Mouse (Mus musculus) intestine, embryonic 15.5 days (tissue): Measurements from ENCODE around the gene Ddx4. TPM values are rescaled to one million over a fixed set of nuclear protein-coding genes. Genes with fewer than 3 reads are reported as not detected.
A peak's percentile ranks its signal among the peaks of the same experiment; 100 is the strongest.

Experiments
- ATAC-seq: fragments of 200-750 bp; cut with Nextera tagmentation; 2 replicates; pipeline ENCODE4 v1.8.0; 2017; ENCODE audit warnings: moderate TSS enrichment, moderate library complexity
- H3K27ac ChIP-seq: fragments of 300-500 bp; sonication (generic); 2 replicates; pipeline ENCODE4 v1.5.1; 2015; ENCODE audit warnings: mild to moderate bottlenecking, inconsistent platforms
- H3K27me3 ChIP-seq: fragments of 300-500 bp; sonication (generic); replicated peaks from 2 replicates; pipeline ENCODE4 v1.6.1; 2015; ENCODE audit warnings: inconsistent platforms
- H3K36me3 ChIP-seq: fragments of 300-500 bp; sonication (generic); 2 replicates; pipeline ENCODE4 v1.6.1; 2015; ENCODE audit warnings: inconsistent platforms
- H3K4me1 ChIP-seq: fragments of 300-500 bp; sonication (generic); replicated peaks from 2 replicates; pipeline ENCODE4 v1.6.1; 2015; ENCODE audit warnings: inconsistent platforms
- H3K4me2 ChIP-seq: fragments of 300-500 bp; sonication (generic); replicated peaks from 2 replicates; pipeline ENCODE4 v1.6.1; 2015; ENCODE audit warnings: mild to moderate bottlenecking, inconsistent platforms
- H3K4me3 ChIP-seq: fragments of 300-500 bp; sonication (generic); replicated peaks from 2 replicates; pipeline ENCODE4 v1.5.1; 2015; ENCODE audit warnings: inconsistent platforms
- H3K9ac ChIP-seq: fragments of 300-500 bp; sonication (generic); 2 replicates; pipeline ENCODE4 v1.6.1; 2015; ENCODE audit warnings: inconsistent platforms
- H3K9me3 ChIP-seq: fragments of 300-500 bp; sonication (generic); 2 replicates; pipeline ENCODE4 v1.6.1; 2016; ENCODE audit warnings: inconsistent platforms
- WGBS: fragments of 180-500 bp; shearing (Covaris S2); methylation state at CpG from one replicate; pipeline ENCODE4 v1.1.7; 2015; 5-methylcytosine and 5-hydroxymethylcytosine counted together
- polyA plus RNA-seq: library from polyadenylated mRNA; unstranded; fragments of >200 nt; fragmentation: Nextera tagmentation; extraction: Ambion mirVana; gene quantifications from 2 replicates; pipeline ENCODE4 v1.2.1, GENCODE M21; 2015

Ddx4 gene
- polyA plus RNA-seq, 1 experiment from 2014 or later, result 0.25 TPM

GRCm38 (mm10) chr13:112666433-112667024 lies 14.3 kb upstream of the Ddx4 start:
- Histone ChIP-seq H3K4me2 (no peak overlapping the region), H3K4me3 (no peak overlapping the region), H3K36me3 (no peaks in the 10 kb centered on the region), H3K9ac (no peak overlapping the region), H3K4me1 (no peaks in the 10 kb centered on the region), H3K27me3 (no peaks in the 10 kb centered on the region), H3K27ac (no peak overlapping the region), H3K9me3 (no peaks in the 10 kb centered on the region)
- ATAC-seq, result no peak
- 83% methylated on average over 10 of the region's 10 CpGs for WGBS

GRCm38 (mm10) chr13:112661687-112662086 lies 9.4 kb upstream of the Ddx4 start:
- Histone ChIP-seq H3K4me1 (peaks cover 4% of the 10 kb centered on the region; the same call in 1 of the 2 replicates), H3K27me3 (no peaks in the 10 kb centered on the region), H3K27ac (no peak overlapping the region), H3K9ac (no peak overlapping the region), H3K4me2 (no peak overlapping the region), H3K9me3 (no peaks in the 10 kb centered on the region), H3K4me3 (no peak overlapping the region), H3K36me3 (no peaks in the 10 kb centered on the region)
- no peak for ATAC-seq
- WGBS, result 69% methylated on average over 2 of the region's 2 CpGs

- Histone ChIP-seq H3K4me3 (peak within 1 kb of the TSS; percentile 75), H3K4me1 (peaks cover 4% of the 10 kb centered on the region; the same call in 1 of the 2 replicates), H3K9ac (peak within 1 kb of the TSS; percentile 77), H3K4me2 (peak within 1 kb of the TSS; percentile 90), H3K9me3 (no peaks in the 10 kb centered on the region), H3K27ac (0 out of 2 replicates have a peak within 1 kb of the TSS, but pooled peaks have one; percentile 23), H3K36me3 (no peaks in the 10 kb centered on the region), H3K27me3 (no peaks in the 10 kb centered on the region)
- ATAC-seq, result peak; percentile 99
- WGBS, result under 1% methylated on average over 33 of the region's 33 CpGs
Measured at GRCm38 (mm10) chr13:112660574-112661381, 8.5 kb upstream of the Ddx4 start, which contains the start of gene Slc38a9. Gene Slc38a9, plus strand, starts transcription at chr13:112660751.

GRCm38 (mm10) chr13:112659986-112660573 lies 7.8 kb upstream of the Ddx4 start:
- H3K4me3 ChIP-seq, result peak overlapping the region; percentile 75
- H3K36me3 ChIP-seq, result no peaks in the 10 kb centered on the region
- no peaks in the 10 kb centered on the region for H3K27me3 ChIP-seq
- H3K4me1 ChIP-seq, result peaks cover 4% of the 10 kb centered on the region; the same call in 1 of the 2 replicates
- peak overlapping the region; percentile 90 for H3K4me2 ChIP-seq
- peak overlapping the region; percentile 39; the same call in 1 of the 2 replicates for H3K9ac ChIP-seq
- H3K9me3 ChIP-seq, result no peaks in the 10 kb centered on the region
- H3K27ac ChIP-seq, result no peak overlapping the region
- 3% methylated on average over 10 of the region's 10 CpGs for WGBS
- peak; percentile 24; the same call in 1 of the 2 replicates for ATAC-seq

- no peak overlapping the region for H3K4me2 ChIP-seq
- no peaks in the 10 kb centered on the region for H3K4me1 ChIP-seq
- 72% methylated on average over 3 of the region's 3 CpGs for WGBS
- no peak overlapping the region for H3K9ac ChIP-seq
- H3K4me3 ChIP-seq, result no peak overlapping the region
- H3K27me3 ChIP-seq, result no peaks in the 10 kb centered on the region
- no peak overlapping the region for H3K27ac ChIP-seq
- H3K36me3 ChIP-seq, result no peaks in the 10 kb centered on the region
- peak; percentile 55; the same call in 1 of the 2 replicates for ATAC-seq
- H3K9me3 ChIP-seq, result 0 out of 2 replicates have a peak, but pooled peaks cover 4% of the 10 kb centered on the region
Measured at GRCm38 (mm10) chr13:112651183-112651582, 1.1 kb downstream of the Ddx4 start.

GRCm38 (mm10) chr13:112645529-112646186 lies 6.6 kb downstream of the Ddx4 start:
- H3K36me3 ChIP-seq, result no peaks in the 10 kb centered on the region
- ATAC-seq, result no peak
- H3K27me3 ChIP-seq, result no peaks in the 10 kb centered on the region
- no peak overlapping the region for H3K9ac ChIP-seq
- H3K9me3 ChIP-seq, result no peaks in the 10 kb centered on the region
- no peak overlapping the region for H3K4me3 ChIP-seq
- H3K27ac ChIP-seq, result no peak overlapping the region
- 85% methylated on average over 1 of the region's 1 CpGs for WGBS
- H3K4me2 ChIP-seq, result no peak overlapping the region
- no peaks in the 10 kb centered on the region for H3K4me1 ChIP-seq

- no peak overlapping the region for H3K4me2 ChIP-seq
- no peaks in the 10 kb centered on the region for H3K4me1 ChIP-seq
- ATAC-seq, result no peak
- H3K9ac ChIP-seq, result no peak overlapping the region
- H3K36me3 ChIP-seq, result no peaks in the 10 kb centered on the region
- no peaks in the 10 kb centered on the region for H3K9me3 ChIP-seq
- no peaks in the 10 kb centered on the region for H3K27me3 ChIP-seq
- H3K4me3 ChIP-seq, result no peak overlapping the region
- no peak overlapping the region for H3K27ac ChIP-seq
- 81% methylated on average over 3 of the region's 3 CpGs for WGBS
Measured at GRCm38 (mm10) chr13:112644996-112645395, 7.3 kb downstream of the Ddx4 start.

GRCm38 (mm10) chr13:112642897-112643296 lies 9.4 kb downstream of the Ddx4 start:
- H3K9me3 ChIP-seq, result no peaks in the 10 kb centered on the region
- no peak overlapping the region for H3K4me2 ChIP-seq
- ATAC-seq, result no peak
- H3K9ac ChIP-seq, result no peak overlapping the region
- no peaks in the 10 kb centered on the region for H3K36me3 ChIP-seq
- H3K27ac ChIP-seq, result no peak overlapping the region
- 89% methylated on average over 3 of the region's 3 CpGs for WGBS
- H3K4me1 ChIP-seq, result no peaks in the 10 kb centered on the region
- H3K4me3 ChIP-seq, result no peak overlapping the region
- H3K27me3 ChIP-seq, result no peaks in the 10 kb centered on the region

GRCm38 (mm10) chr13:112639111-112639510 lies 13.2 kb downstream of the Ddx4 start:
- no peak overlapping the region for H3K4me3 ChIP-seq
- no peak for ATAC-seq
- no peak overlapping the region for H3K27ac ChIP-seq
- H3K4me2 ChIP-seq, result no peak overlapping the region
- WGBS, result 72% methylated on average over 4 of the region's 4 CpGs
- no peaks in the 10 kb centered on the region for H3K27me3 ChIP-seq
- H3K9me3 ChIP-seq, result no peaks in the 10 kb centered on the region
- H3K9ac ChIP-seq, result no peak overlapping the region
- no peaks in the 10 kb centered on the region for H3K36me3 ChIP-seq
- no peaks in the 10 kb centered on the region for H3K4me1 ChIP-seq

- H3K36me3 ChIP-seq, result no peaks in the 10 kb centered on the region
- no peaks in the 10 kb centered on the region for H3K27me3 ChIP-seq
- WGBS, result 45% methylated on average over 3 of the region's 3 CpGs
- ATAC-seq, result no peak
- H3K4me3 ChIP-seq, result no peak overlapping the region
- H3K27ac ChIP-seq, result no peak overlapping the region
- H3K4me2 ChIP-seq, result no peak overlapping the region
- no peaks in the 10 kb centered on the region for H3K9me3 ChIP-seq
- no peaks in the 10 kb centered on the region for H3K4me1 ChIP-seq
- no peak overlapping the region for H3K9ac ChIP-seq
Measured at GRCm38 (mm10) chr13:112636498-112636897, 15.8 kb downstream of the Ddx4 start.

GRCm38 (mm10) chr13:112635174-112635837 lies 17.0 kb downstream of the Ddx4 start:
- Histone ChIP-seq H3K4me1 (no peaks in the 10 kb centered on the region), H3K9ac (no peak overlapping the region), H3K4me3 (no peak overlapping the region), H3K36me3 (no peaks in the 10 kb centered on the region), H3K27me3 (no peaks in the 10 kb centered on the region), H3K4me2 (no peak overlapping the region), H3K27ac (no peak overlapping the region), H3K9me3 (no peaks in the 10 kb centered on the region)
- ATAC-seq, result no peak
- 63% methylated on average over 7 of the region's 7 CpGs for WGBS
